Mouse (Mus musculus) monocyte, adult 59 days (primary cell): Measurements from ENCODE around the gene Pde6c. TPM values are rescaled to one million over a fixed set of nuclear protein-coding genes. Genes with fewer than 3 reads are reported as not detected.

ENCODE experiments used
- total RNA-seq, 2 experiments: library from RNA; stranded (reverse); gene quantifications; one replicate each; pipeline ENCODE4 v1.2.4; 2023

Gene Pde6c
- total RNA-seq = not detected

DNA sequence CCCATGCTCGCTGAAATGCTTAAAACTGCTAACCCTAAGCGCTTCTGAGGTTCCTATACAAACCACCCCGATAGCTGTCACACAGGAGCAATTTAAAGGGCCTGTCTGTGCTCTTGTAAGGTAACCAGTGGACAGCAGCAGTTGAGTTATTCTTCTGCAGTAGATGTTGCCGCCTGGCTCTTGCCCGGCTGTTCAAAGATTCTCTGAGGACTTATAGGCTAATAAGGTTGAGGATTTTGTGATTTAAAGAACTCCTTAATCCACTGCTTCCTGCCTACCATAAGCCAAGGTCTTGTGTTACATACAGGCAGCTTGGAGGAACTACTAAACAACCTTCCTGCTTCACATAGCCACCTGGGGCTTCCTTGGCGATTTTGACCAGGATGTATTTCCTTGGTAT is at the start of gene Pde6c:
Pde6c (plus strand) TSS at position 301 of the 400 bp plus-strand sequence.

DNA sequence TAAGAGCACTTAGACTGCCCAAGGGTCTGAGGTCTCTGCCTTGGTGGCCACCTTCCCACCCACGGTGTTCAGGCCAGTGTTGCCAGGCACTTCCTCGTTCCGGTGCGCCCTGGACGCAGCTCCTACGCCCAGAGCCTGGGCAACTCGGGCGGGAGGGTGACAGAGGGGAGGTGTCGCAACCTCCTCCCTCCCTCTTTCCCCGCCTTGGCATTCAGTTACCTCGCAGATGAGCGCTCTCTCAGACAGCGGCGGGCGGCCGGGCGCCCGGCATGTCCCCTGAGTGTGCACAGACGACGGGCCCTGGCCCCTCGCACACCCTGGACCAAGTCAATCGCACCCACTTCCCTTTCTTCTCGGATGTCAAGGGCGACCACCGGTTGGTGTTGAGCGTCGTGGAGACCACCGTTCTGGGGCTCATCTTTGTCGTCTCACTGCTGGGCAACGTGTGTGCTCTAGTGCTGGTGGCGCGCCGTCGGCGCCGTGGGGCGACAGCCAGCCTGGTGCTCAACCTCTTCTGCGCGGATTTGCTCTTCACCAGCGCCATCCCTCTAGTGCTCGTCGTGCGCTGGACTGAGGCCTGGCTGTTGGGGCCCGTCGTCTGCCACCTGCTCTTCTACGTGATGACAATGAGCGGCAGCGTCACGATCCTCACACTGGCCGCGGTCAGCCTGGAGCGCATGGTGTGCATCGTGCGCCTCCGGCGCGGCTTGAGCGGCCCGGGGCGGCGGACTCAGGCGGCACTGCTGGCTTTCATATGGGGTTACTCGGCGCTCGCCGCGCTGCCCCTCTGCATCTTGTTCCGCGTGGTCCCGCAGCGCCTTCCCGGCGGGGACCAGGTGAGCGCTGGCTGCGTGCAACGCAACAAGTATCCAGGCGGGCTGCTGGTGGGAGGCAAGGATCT is 35.5 kb upstream of the Pde6c start, which contains the start of gene Ffar4:
Ffar4 (plus strand) TSS at position 214 of the 901 bp plus-strand sequence.

DNA sequence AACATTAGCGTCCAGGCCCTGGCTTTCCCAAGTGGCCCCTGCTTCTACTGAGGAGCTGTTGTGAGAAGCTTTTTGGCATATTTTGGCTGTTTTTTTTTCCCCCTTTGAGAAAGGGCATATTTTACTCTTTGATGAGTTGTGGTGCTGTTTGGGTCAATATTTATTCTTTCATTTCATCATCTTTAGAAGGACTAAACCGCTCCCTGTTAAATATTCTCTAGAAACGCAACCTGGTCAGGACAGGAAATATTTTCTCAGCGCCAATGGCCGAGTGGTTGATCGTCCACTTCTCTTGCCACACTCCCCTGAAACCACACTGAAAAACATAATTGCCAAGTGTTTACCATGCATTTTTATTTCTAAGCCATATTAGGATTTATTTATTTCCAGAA is 7.4 kb upstream of the Pde6c start, which contains the start of gene Rbp4:
Rbp4 (minus strand) TSS at position 63 of the 392 bp plus-strand sequence.

DNA sequence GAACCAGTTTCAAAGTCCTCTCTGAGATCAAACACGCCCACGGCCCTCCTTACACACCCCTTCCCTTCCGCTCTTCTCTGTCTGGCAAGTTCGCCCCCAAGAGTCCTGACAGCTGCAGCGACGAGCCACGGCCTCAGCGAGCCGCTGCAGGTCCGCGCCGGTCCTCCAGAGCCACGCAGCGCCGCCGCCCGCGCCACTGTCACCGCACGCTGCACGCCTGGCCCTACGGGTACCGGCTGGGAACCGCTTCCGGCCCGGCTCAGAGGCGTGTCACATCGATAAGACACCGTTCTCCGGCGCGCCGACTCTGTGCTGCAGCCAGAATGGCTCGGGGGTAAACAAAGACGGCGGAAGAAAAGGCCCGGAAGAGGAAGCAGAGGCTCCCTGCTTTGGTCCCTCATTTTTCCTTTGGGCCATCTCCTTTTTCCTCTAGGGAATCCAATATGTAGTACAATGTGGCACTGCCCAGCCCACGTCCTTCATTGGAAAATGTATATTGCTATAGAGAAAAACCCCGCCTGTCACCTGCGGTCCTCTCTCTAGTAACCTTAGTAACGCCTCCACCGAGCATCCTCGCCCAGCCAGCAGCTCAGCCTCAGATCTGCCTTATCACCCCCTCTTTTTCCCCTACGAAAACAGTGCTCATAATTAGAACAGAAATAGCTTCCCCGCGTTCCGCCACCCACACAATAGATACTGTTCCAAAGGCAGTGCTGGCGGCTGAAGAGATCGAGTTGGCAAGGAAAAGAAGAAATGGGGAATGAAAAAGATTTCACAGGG is 91.5 kb downstream of the Pde6c start, which contains the start of gene Fra10ac1:
Fra10ac1 (minus strand) TSS at position 252 of the 780 bp plus-strand sequence.

Other genes starting within 250 kb of the Pde6c start
- gene Myof, start 89.2 kb upstream of the Pde6c start, total RNA-seq = 100 to 1,000 TPM; 103 to 109 TPM
- gene Cep55, start 77.8 kb upstream of the Pde6c start, total RNA-seq = under 1 TPM; 0.79 to 0.97 TPM
- 1 to 10 TPM; 1.3 to 1.8 TPM for gene Ffar4, start 35.7 kb upstream of the Pde6c start, total RNA-seq
- gene Rbp4, start 7.5 kb upstream of the Pde6c start, total RNA-seq = not detected
- gene Fra10ac1, start 91.4 kb downstream of the Pde6c start, total RNA-seq = 1 to 10 TPM; 8.6 to 8.9 TPM
- gene Lgi1, start 131.8 kb downstream of the Pde6c start, total RNA-seq = not detected